Mouse (Mus musculus) kidney, postnatal 25 days (tissue): ENCODE measurements around the gene Rnaseh2a.

Experiments
- DNase-seq, 2 experiments: peaks; one replicate each; pipeline ENCODE4 v3.0.0; 2021; ENCODE audit warnings: mixed read lengths in 2 of 2

The Rnaseh2a gene

DNA sequence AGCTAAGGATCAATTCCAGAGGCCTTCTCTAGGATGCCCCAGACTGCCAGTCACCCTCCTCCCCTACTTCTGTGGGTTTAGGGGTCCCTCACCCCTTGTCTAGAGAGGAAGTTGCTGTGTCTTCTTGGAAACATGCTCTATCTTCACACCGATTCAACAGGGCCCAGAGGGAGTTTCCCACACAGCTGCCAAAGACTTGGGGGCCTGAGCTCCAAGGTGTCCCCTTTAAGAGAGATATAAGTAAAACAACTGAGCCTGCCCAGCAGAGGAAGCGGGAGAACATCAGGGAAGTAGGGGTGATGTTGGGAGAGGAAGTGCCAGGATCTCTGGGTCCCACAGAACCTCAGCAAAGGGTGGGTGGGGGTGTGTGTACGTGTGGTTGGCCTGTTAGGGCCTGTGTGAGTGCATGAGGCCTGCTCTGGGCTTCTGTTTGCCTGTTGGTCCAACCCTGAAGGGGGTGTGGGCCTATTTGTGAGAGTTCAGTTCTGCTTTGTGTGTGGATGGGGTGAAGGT is 13.0 kb upstream of the Rnaseh2a start:
- no peak for DNase-seq

DNA sequence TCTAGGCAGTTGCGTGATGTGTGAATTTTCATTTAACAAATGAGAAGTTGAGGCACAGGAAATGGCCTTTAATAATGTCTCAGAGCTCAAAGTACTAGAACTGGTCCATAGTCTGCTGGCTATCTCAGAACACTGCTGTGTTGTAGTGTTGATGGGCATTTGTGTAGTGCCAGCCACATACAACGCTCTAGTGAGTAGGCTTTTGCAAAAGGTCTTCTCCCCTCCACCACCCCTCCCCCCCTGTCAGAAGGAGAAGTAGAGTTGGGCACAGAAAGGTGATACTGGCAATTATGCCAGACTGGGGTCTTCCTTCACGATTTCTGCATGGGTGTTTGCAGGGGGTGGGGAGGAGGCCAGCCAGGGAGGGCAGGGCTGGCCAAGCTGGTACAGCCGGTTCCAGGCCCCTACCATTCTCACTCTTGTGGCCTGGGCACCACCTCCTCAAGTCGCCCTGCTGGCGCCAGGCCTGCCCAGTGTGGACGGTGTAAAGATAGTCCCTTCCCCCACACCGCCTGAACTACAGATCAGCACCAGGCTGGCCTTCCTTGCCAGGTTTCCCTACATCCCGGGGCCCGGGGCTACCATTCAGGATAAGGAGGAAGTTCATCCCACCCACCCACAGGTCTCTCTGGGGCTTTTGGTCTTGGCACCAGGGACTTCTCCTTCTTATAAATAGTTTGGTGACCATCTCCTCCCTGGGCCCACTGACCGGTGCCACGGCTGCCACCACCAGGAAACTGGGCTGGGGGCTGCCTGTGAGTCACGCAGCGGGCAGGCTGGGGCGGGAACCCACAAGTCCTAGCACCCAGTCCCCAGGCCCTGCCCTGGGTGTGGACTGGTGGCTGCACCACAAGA is 12.3 kb upstream of the Rnaseh2a start:
- peak; percentile 58 to 84 for DNase-seq

DNA sequence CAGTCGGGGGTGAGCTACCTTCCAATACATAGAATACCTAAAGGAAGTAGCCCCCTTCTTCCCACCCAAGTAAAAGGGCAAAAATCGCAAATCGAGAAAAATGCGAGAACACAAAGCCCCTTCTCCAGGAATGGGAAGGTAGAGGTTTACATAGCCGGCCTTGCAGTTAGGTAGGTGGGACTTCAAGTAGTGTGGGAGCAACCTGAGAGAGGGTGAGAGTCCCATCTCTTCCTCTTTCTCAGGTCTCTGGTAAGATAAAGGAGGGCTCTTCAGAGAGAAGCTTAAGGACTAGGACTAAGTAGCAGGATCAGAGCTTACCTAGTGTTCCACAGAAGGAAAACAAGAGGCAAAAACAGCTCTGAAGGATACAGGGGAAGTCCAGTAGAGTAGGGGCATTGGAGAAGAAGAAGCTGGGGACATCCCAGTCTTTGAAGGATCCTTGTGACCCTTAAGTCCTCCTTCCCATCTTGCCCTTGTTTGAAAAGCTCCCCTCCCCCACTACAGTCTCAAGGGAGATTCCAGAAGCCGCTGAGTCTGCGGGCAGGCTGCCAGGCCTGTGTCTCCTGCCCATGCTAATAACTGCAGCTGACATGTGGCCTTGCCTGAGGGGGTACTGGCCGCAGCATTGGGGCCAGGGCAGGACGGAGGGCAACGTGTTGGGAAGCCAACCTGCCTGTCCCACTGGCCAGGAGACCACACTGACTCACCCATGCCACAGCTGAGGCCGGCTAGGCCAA is 11.2 kb upstream of the Rnaseh2a start:
- peak; percentile 98 for DNase-seq

DNA sequence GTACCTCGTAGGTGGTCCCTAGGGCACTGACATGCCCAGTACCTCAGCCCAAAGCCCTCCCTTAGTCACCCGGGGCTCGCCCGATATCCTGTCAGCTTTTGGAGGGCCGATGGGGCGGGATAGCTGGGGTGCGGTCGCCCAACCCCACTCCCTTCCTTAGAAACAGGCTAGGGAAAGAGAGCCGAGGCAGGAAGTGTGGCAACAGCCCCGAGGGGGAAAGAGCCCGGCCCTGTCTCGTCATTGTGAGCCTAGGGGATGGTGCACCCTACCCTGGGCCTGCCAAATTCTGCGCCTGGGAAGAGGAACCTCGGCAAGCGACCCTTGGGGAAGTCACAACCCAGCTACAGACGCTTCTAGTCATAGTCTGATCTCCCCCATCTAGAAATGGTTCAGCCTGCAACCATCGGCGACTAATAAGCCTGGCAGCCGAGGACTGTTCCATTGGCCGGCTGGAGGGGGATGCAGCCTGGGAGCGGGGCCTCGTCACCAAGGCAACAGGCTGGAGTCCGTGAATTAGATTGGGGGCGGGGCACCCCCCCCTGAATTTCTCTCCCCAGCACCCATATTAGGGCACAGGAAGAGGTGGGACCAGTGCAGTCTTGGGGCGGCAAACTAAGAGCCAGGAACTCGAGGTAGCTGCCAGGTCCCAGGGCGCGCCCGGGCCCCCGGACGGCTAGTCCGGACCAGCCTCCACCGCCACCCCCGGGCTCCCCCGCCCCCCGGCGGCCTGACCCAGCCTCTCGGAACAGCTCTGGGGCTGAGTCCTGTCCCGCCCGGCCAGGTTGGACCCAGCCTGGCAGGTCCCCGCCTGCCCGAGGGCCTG is 10.2 kb upstream of the Rnaseh2a start:
- peak; percentile 95 to 98 for DNase-seq

DNA sequence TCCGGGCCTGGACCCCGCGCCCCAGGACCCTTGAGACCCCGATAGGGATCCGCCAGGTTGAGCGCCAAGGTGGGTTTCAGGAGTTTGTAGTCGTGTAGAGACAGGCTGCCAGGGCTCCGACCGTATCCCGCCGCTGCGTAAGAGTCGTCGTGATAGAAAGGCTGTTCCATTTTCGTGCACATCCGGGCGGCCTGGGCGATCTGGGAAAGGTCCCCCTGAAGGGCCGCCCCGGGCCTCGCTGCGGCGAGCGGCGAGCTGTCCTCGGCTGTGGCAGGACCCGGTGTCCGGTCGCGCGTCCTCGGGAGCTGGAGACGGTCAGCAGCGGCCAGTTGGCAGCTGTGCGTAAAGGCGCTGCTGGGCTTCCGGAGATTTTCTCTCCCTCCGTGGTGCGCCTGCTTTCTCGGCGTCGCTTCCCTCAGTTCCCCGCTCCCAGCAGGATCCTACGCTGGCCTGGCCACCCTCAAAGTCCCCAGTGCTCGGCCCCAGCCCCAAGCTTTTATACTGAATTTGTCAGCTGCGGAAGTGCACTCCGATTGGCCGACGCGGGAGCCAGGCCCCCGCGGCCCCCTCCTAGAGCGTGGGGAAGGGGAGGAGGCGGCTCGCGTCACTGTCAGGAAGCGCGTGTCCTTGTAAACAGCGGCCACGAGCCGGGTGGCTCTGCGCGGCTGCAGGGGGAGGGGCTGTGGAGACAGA is 8.8 kb upstream of the Rnaseh2a start, which contains the start of gene Junb:
TSS of gene Junb (minus strand) at position 471 of the 693 bp plus-strand sequence.
- DNase-seq, result peak; percentile 94 to 98

DNA sequence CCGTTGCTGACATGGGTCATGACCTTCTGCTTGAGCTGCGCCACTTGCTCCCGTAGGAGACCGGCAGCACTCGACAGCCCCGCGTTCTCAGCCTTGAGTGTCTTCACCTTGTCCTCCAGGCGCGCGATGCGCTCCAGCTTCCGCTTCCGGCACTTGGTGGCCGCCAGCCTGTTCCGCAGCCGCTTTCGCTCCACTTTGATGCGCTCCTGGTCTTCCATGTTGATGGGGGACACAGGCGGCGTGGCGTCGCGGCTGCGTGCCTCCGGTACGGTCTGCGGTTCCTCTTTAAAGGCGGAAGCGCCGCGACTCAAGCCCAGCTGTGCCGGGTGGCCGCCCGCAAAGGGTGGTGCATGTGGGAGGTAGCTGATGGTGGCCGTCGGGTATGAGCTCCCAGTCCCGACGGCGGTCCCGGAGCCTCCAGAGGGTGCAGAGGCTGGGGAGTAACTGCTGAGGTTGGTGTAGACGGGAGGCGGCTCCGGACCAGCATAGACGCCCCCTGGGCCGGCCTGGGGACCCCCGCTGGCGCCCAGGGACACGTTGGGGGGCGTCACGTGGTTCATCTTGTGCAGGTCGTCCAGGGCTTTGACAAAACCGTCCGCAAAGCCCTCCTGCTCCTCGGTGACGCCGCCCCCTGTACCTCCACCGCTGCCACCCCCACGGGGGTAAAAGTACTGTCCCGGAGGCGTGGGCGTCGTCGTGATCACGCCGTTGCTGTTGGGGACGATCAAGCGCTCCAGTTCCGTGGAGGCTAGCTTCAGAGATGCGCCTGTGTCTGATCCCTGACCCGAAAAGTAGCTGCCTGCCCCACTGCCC is 8.1 kb upstream of the Rnaseh2a start:
- DNase-seq, result peak; percentile 64 to 84

DNA sequence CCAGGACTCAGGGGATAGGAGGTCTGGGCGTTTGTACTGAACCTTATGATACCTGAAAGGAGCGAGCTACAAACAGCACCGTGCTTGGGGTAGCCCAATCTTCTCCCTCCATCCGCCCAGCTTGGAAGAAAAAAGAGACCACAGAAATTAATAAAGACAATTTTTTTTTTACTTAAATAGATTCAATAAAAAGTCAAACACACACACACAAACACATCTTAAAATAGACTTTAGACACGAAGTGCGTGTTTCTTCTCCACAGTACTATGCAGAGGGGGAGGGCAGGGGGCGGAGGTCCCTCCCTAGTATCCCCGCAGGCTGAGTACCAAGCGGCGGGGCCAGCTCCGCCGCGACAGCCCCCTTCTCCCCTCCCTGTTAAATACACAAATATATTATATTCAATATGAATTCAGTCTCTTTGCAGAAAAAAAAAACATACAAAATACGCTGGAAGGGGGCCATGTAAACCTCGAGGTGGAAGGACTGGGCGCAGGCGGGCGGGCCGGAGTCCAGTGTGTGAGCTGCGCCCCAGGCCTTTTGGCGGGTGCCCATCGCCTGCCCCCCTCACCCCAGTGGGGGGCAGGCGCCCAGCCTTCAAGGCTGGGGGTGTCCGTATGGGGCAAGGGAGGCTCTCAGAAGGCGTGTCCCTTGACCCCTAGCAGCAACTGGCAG is 7.3 kb upstream of the Rnaseh2a start:
- no peak for DNase-seq

DNA sequence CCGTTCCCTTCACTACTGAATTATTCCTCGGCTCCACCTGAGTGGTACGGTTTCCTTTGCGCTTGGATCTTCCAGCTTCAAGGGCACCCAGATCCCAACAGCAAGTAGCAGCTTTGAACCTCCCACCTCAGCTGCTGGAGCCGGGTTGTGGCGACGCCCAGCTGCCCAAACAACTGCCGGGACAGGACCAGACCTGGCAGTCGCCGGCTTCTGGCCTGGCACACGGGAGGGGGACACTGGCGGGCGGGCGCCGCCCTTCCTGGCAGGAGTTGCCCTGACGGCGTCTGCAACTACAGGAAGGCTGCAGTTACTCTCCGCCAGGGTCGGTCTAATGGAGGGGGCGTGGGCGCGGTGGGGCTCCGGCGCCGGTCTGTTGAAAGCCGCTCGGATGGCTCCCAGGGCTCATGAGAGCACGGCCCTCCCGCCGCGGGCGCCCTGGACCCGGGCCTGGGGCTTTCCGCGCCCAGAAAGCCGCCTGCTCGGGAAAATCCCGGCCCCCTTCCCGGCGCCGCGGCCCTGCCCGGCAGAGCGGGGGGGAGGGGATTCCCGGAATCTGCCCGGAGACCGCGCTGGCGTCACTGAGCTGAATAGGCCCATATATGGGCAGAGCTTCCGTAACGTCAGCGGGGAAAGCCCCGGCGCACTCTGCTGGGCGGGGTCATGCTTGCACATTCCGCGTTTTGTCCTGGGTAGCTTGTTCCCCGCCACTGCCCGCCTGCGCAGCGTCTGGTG is 6.6 kb upstream of the Rnaseh2a start:
- DNase-seq, result peak; percentile 97

DNA sequence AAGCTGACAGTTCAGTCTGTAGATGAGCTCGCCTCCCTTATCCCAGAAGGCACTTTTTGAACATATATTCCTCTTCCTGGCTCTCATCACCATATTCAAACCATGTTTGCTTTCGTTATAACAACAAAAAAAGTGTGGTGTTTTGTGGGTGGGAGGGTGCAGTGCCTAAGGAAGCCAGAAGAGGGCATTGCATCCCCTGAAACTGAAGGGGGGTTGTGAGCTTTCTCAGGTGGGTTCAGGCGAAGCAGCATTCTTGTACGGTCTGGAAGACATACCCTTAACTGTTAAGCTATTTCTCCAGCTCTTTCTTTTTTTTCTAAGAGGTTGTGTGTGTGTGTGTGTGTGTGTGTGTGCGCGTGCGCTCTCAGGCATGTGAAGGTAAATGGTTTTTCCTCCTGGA is 5.9 kb upstream of the Rnaseh2a start:
- peak; percentile 72 to 75 for DNase-seq

DNA sequence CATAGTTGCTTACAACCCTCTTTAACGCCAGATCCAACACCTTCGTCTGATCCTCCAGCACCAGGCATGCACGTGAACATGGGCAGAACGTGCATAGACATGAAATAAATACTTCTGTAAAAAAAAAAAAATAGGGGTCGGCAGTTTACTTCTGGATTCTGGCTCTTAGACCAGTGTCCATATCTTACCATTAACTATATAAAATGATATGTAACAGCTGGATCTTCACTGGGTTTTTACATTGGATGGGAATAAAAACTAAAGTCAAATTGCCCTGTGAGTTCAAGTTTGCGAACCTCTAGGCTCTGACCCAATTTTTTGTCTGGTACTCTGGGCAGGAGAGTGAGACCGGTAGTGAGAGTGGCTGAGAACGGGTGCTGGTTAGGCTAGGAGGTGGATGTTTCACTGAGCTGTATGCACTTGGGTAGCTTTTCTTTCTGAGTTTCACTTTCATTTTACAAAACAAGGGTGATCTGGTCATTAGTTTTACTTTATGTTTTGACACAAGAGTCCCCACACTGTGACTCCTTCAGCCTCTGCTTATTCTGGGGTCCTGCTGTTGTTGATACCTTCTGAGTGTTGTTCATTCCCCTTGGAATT is 5.1 kb upstream of the Rnaseh2a start:
- no peak for DNase-seq

DNA sequence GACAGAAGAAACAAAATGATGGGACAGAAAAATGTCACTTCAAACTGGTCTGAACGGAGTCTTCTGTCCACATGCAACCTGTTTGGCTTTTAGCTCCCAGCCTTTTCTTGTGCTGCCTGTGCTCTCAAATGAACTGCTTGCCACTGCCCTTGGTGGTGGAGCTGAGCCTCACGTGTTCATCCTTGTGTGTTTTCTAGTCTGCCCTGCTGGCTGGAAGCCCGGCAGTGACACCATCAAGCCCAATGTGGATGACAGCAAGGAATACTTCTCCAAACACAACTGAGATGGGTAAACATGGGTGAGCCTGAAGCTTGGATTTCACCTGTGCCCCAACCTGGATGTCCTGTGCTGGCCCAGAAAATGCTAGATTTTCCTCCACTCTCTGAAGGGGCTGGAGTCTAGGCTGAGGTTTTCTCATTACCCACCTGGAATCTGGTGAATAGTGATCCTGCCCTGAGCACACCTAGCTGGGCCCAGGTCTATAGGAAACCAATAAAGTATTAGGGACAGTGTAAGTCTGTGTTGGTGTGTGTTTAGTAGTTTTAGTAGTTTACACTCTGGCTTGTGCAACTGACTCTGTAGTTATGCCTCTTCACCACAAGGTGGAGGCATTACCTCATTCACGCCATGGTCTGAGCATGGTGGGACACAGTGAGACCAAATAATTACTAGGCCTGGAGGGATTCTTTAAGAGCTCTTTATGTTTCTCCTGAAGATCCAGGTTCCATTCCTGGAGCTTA is 4.4 kb upstream of the Rnaseh2a start:
- peak; percentile 54 to 62 for DNase-seq

DNA sequence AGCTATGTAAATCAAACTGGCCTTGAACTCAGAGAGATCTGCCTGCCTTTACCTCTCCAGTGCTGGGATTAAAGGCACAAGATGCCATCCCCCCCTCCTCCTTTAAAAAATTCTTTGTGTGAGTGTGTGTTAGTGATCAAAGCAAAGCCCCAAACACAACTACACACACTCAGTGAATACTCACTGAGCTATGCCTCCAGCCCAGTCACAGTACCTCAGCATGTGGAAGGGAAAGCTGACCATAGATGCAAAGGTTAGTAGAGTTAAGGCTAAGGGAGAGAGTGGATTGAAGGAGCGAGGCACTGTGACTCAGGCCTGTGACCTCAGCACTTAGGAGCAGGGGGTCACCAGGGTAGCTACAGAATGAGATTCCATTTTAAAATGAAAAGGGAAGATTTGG is 3.5 kb upstream of the Rnaseh2a start:
- DNase-seq, result no peak

DNA sequence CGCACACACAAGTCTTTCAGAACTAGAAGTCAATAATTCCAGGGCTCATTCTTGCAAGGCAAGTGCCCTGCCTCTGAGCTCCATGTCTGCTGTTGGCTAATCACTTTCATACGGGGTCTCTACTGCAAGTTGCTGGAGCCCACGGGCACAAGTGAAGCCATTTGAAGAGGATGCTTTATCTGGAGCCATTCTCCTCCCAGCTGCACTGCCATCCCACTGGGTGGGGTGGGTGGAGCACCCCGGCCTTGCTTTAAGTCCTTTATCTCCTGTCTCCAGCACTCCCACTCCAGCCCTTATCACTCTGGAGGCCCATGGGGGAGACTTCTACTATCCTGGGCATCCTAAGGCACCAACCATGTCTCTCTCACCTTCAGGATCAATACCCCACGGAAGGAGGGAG is 1.3 kb upstream of the Rnaseh2a start:
- DNase-seq, result no peak

DNA sequence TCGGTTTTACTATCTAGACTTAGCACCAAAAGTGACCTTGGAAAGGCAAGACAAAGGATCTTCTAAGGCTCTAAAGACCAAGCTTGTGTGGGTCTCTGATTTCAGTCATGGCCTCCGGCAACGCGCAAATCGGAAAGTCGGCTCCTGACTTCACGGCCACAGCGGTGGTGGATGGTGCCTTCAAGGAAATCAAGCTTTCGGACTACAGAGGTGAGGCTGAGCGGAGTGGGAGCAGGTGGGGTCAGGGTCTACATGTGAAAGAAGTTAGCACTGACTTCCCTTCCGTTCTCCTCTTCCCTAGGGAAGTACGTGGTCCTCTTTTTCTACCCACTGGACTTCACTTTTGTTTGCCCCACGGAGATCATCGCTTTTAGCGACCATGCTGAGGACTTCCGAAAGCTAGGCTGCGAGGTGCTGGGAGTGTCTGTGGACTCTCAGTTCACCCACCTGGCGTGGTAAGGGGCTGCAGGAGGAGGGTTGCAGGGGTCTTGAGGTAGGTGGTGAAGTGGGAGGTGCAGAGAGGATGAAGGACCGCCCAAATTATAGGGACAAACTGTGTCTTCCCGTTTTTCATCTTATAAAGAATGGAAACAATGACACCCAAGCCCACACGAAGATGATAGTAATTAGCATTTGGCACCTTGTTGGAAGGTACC is 696 bp upstream of the Rnaseh2a start:
- DNase-seq, result peak in 1 of 2 experiments; percentile 18

DNA sequence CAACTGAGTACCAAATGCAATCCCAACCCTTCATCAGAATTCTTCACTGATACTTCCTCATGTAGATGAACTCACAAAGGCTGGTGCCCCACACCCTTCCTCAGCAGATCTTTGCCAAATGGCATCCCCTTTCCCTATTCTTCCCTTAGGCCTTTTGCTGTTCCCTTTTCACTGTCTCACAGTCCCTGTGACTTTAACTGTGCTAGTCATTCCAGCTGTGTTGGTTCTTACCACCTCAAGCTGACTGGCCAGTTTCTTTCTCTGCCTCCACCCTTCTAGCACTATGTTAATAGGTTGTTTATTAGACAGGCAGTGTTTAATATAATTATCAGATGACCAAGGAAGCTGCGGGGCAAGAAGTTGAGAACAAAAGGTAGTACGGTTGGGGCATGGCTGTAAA is 917 bp downstream of the Rnaseh2a start:
- peak in 1 of 2 experiments; percentile 28 for DNase-seq

DNA sequence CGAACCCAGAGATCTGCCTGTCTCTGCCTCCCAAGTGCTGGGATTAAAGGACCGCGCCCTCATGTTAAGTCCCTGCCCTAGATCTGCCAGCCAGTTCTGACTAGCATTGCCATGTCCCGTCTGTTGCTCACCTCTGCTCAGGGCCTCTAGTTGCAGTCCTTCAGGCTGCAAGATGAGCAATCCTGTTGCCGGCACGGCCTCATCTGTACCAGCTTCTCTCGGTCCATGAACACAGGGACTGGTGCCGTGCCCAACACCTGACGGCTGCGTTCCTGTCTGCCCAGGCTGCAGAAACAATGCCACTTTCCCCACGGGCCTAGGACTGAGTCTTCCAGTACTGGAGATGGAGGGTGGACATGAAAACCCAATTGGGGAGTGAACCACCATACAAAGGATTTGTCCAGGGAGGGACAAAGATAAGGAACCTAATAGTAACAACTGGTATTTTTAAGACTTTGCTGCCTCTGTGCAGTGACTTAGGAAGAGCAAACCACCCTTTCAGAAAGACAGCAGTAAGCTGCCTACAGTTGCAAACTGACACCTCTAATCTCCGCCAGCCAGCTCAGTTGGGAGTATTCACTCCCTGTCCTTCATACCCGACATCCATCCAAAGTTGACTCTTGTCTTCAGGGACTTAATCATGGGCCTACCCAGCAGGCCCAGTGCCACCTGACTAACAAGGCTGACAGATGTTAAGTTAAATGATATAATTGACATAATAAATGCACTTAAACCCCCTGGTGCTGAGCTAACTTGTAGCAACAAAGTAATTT is 1.8 kb downstream of the Rnaseh2a start:
- no peak for DNase-seq

DNA sequence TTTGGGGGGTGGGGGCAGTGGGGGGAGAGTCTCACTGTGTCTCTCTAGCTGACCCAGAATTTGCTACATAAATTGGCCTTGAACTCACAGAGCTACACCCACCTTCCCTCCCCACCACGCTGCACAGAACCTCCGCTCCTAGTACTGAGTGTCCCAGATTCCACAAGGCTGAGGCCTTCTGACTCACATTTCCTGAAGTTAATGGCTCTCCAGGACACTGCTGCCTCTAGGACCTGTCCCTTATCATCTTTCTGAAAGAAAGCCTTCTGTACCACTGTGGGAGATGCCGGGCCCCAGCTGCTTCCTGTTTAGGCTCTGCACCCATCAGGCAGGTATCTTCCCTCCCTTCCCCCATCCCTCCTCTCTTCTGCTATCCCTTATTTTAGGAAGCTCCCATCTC is 3.0 kb downstream of the Rnaseh2a start:
- no peak for DNase-seq
